Mouse (Mus musculus) kidney, adult 11 months (tissue): ENCODE data around the gene Calml4.
"Not testable (repeated sequence)": the region's sequence is repeated elsewhere in the genome, so short reads cannot be mapped to it uniquely, and the experiment has no call there.

Experiments
- DNase-seq: peaks from one replicate; pipeline ENCODE4 v3.0.0; 2022

Gene Calml4

DNA sequence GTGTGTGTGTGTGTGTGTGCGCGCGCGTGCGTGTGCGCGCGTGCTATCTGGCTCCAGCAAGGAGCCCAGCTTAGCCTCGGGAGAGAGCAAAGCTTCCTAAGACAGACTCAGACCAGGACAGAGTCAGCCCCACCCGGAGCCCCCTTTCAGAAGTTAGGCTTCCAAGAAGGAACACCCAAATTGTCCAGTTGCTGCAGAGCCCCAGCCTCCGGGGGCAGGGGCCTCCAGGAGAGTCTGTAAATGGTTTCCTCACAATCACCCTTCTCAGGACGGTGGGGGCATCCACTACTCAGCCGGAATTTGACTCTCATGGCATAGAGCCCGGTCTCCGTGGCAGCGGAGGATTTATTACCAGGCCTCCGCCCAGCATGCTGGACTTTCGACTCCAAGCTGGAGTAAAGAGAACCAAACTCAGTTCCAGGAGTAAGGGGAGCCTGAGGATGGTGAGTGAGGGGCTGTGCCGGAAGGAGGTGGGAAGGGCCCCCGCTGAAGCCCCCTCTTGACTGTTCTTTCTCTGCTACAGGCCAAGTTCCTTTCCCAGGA, at the start of gene Calml4:
Gene Calml4, plus strand, starts transcription at position 362 of the 543 bp plus-strand sequence.
- peak; percentile 94 for DNase-seq

GRCm38 (mm10) chr9:62810095-62810494, 47.8 kb upstream of the Calml4 start:
- no peak for DNase-seq

- no peak for DNase-seq
These were observed 47.1 kb upstream of the Calml4 start for GRCm38 (mm10) chr9:62810543-62811515.

DNA sequence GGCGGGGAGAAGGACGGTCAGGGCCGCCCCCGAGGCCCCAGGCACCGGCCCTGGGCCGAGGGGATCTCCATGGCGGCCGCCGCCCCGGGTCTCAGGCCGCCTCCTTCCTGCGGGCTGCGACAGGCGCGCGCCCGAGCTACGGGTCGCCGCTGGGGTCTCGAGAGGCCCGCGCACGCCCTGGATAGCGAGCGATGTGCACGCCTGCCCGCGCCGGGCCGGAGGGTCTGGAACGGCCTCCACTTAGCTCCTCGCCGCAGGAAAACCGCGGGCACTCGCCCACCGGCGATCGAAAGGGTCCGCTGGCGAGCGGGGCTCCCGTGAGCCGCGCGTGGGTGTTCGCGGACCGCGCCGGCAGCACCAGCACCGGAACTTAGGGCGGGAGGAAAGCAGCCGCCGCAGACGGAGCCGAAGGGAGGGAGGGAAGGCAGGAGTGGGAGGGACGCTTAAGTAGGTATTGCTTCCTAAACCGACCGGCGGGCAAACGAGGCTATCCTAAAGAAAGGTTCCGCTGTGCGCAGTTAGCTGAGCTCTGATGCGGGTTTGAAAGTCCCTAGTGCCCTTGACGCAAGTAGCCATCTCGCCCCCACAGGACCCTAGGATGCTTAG, 46.3 kb upstream of the Calml4 start, which contains the start of gene Fem1b:
Gene Fem1b, minus strand, starts transcription at position 419 of the 606 bp plus-strand sequence.
- DNase-seq, result peak; percentile 90

- DNase-seq, result no peak
These were observed 45.4 kb upstream of the Calml4 start for GRCm38 (mm10) chr9:62812216-62813049.

GRCm38 (mm10) chr9:62814751-62815150, 43.1 kb upstream of the Calml4 start:
- DNase-seq, result no peak

GRCm38 (mm10) chr9:62816323-62817098, 41.4 kb upstream of the Calml4 start:
- DNase-seq, result no peak

DNA sequence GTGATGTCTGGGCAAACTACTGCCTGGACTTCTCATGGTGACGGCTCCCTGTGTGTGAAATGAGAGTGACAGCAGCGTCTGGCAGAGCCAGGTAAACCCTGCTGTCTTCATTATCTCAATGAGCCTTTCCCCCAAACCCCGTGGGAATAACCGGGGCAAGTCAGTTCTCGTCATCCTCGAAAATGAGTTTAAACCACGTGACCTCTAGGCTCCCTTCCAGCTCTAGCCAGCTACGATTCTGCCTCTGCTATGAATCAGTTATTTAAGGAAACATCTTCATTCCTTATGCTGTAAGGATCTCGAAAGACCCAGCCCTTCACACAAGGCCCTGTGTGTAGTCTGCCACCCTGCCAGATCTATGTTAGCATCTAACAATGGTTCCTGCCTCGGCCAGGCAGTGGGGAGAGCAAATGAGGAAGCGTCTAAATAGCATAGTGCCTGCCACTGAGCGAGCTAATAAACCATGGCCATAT, 40.7 kb upstream of the Calml4 start:
- DNase-seq, result no peak

GRCm38 (mm10) chr9:62817828-62818614, 39.9 kb upstream of the Calml4 start:
- DNase-seq, result no peak

GRCm38 (mm10) chr9:62819494-62819893, 38.4 kb upstream of the Calml4 start:
- no peak for DNase-seq

- DNase-seq, result not testable (repeated sequence)
These were observed 38.0 kb upstream of the Calml4 start for GRCm38 (mm10) chr9:62819910-62820309.

GRCm38 (mm10) chr9:62820829-62821228, 37.1 kb upstream of the Calml4 start:
- DNase-seq, result no peak

DNA sequence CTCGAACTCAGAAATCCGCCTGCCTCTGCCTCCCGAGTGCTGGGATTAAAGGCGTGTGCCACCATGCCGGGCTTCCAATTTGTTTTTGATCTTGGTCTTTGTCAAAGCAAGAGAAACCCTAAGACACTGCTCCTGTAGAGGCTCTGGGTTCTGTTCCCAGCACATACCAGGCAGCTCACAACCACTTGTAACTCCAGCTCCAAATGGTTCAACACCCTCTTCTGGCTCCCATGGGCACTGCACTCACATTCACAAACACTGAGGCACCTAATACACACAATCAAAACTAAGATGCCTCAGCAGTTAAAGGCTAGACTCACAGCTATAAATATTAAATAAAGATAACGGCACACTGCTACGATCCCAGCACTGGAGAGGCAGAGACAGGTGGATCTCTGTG, 36.1 kb upstream of the Calml4 start:
- no peak for DNase-seq

- DNase-seq, result no peak
These were observed 32.0 kb upstream of the Calml4 start for GRCm38 (mm10) chr9:62825791-62826393.

GRCm38 (mm10) chr9:62826456-62826855, 31.4 kb upstream of the Calml4 start:
- DNase-seq, result no peak

DNA sequence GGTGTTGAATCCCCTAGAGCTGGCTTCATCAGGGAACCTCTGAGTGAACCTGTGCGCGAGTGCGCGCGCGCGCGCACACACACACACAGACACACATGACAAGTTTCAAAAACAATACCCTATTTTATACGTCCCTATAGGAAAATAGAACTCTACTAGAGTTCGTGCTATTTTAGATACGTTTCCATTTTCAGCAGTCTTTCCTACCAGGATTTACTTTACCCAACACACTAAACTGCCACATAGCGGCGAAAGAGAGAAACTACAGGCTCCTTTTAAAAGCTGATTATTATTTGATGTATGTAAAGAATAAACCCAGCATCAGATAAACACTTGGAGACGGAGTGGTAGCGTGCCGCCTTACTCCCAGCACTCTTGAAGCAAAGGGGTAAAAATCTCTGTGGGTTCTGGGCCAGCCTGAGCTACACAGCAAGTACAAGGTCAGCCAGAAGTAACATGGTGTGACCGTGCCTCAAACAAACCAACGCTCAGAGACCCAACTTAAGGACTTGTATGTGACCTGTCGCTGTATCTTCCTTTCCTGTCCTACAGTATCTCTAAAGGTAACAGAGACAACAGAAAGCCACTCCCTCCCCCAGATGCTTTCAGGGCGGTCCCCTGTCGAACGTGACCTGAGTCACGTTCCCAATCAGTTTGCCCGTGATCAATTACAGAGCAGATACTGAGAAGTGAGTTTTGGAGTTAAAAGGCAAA, 29.8 kb upstream of the Calml4 start:
- no peak for DNase-seq

DNA sequence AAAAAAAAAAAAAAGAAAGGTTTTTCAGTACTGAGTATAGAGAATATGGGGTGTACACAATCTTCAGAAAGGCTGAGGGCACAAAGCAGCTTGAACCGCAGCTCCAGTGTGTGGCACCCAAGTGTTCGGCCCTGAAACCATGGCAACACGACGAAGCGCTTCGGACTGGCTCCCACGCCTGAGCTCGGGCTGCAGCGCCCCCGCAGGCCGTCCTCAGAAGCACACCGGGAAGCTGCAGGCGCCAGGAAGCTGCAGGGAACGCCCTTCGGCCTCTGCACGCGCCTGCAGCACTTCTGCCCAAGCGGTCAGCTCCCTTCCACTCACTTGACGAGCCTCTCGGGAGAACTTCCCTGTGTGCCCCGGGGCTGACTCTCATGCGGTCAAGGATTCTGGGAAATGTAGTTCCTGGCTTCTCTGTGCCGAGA, 29.2 kb upstream of the Calml4 start:
- DNase-seq, result peak; percentile 98

DNA sequence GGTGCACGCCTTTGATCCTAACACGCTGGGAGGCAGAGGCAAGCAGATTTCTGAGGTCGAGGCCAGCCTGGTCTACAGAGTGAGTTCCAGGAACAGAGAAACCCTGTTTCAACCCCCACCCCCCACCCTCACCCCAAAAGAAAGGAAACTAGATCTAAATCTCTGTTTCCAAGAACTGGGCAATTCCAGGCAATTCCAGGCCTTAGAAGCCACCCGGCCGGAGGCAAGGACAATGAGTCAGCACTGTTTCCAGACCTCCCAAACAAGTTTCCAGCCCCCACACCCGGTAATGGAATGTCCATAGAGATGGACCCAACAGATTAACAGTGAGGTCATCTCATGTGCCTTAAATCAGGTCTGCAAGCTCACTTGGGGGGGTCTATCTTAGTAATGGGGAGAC, 28.0 kb upstream of the Calml4 start:
- no peak for DNase-seq

DNA sequence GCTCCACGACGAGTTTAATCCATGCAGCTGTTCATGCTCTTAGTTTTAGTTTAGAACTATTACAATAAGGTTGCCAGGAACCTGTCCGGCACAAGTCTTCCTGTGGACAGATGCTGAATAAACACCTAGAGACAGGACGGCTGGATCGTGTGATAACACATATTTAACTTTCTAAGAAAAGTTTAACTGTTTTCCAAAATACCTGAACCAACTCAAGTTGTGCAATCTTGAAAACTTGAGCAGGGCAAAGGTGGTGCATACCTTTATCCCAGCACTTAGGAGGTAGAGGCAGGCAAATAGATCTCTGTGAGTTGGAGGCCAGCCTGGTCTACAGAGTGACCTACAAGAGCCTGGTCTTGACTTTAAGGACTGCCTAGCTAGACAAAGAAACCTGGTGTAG, 23.0 kb upstream of the Calml4 start:
- no peak for DNase-seq
